Mouse (Mus musculus) MEL (cell line): ENCODE measurements around the gene Tead3. TPM values are rescaled to one million over a fixed set of nuclear protein-coding genes. Genes with fewer than 3 reads are reported as not detected.

Source experiments
- DNase-seq: peaks from one replicate; pipeline ENCODE4 v3.0.0; 2011; ENCODE audit warnings: low read depth, low spot score
- H3K27ac ChIP-seq: 2 replicates; pipeline ENCODE4 v1.5.1; 2012; ENCODE audit warnings: low read depth, mild to moderate bottlenecking, control low read depth, low read length, moderate library complexity; ENCODE audit not compliant: control insufficient read depth
- H3K27me3 ChIP-seq, 2 experiments: fragments of 150-350 bp in 1 of 2; sonication (generic) in 1 of 2; 2 replicates each; pipeline ENCODE4 v1.6.1; 2012; ENCODE audit warnings: low read length in 2 of 2, mild to moderate bottlenecking in 2 of 2, improper control_type of control experiment in 1 of 2, moderate library complexity in 1 of 2; ENCODE audit not compliant: insufficient read depth in 2 of 2, control insufficient read depth in 1 of 2
- H3K36me3 ChIP-seq, 2 experiments: 2 replicates each; pipeline ENCODE4 v1.6.1; 2012 to 2014; ENCODE audit warnings: low read length in 2 of 2, improper control_type of control experiment in 1 of 2, inconsistent platforms in 1 of 2, mild to moderate bottlenecking in 1 of 2; ENCODE audit not compliant: insufficient read depth in 2 of 2, control insufficient read depth in 1 of 2
- H3K4me1 ChIP-seq, 2 experiments: fragments of 150-350 bp in 1 of 2; sonication (generic) in 1 of 2; 2 replicates each; pipeline ENCODE4 v1.6.1; 2012; ENCODE audit warnings: low read length in 2 of 2, improper control_type of control experiment in 1 of 2, mild to moderate bottlenecking in 1 of 2; ENCODE audit not compliant: insufficient read depth in 2 of 2, control insufficient read depth in 1 of 2
- H3K4me3 ChIP-seq, 2 experiments: fragments of 150-350 bp in 1 of 2; sonication (generic) in 1 of 2; 2 replicates each; pipeline ENCODE4 v1.5.1; 2012; ENCODE audit warnings: low read depth in 2 of 2, low read length in 2 of 2, mild to moderate bottlenecking in 2 of 2, moderate library complexity in 2 of 2, control low read depth in 1 of 2, improper control_type of control experiment in 1 of 2; ENCODE audit not compliant: control insufficient read depth in 1 of 2, insufficient read depth in 1 of 2
- H3K79me2 ChIP-seq: 2 replicates; pipeline ENCODE4 v1.6.1; 2012; ENCODE audit warnings: mild to moderate bottlenecking, low read length, moderate library complexity; ENCODE audit not compliant: control insufficient read depth, poor library complexity, insufficient read depth
- H3K9ac ChIP-seq: 2 replicates; pipeline ENCODE4 v1.6.1; 2012; ENCODE audit warnings: low read depth, mild to moderate bottlenecking, control low read depth, low read length, moderate library complexity; ENCODE audit not compliant: control insufficient read depth, poor library complexity, severe bottlenecking
- H3K9me3 ChIP-seq: fragments of 150-350 bp; sonication (generic); replicated peaks from 2 replicates; pipeline ENCODE4 v1.6.1; 2012; ENCODE audit warnings: mild to moderate bottlenecking, low read length, improper control_type of control experiment, moderate library complexity; ENCODE audit not compliant: insufficient read depth
- CHD2 ChIP-seq: IDR thresholded peaks from 2 replicates; pipeline ENCODE4 v1.6.1; 2011; ENCODE audit warnings: low read length, improper control_type of control experiment
- E2F4 ChIP-seq: IDR thresholded peaks from 2 replicates; pipeline ENCODE4 v1.6.1; 2011; ENCODE audit warnings: low read depth, low read length, improper control_type of control experiment, borderline replicate concordance
- ELF1 ChIP-seq: IDR thresholded peaks from 2 replicates; pipeline ENCODE4 v1.6.1; 2014; ENCODE audit warnings: low read depth, mild to moderate bottlenecking, inconsistent platforms, low read length, improper control_type of control experiment, moderate library complexity
- ETS1 ChIP-seq: IDR thresholded peaks from 2 replicates; pipeline ENCODE4 v1.6.1; 2012; ENCODE audit warnings: low read depth, mild to moderate bottlenecking, inconsistent platforms, low read length, improper control_type of control experiment, moderate library complexity
- GABPA ChIP-seq: IDR thresholded peaks from 2 replicates; pipeline ENCODE4 v1.6.1; 2012; ENCODE audit warnings: low read depth, mild to moderate bottlenecking, inconsistent platforms, low read length, improper control_type of control experiment, moderate library complexity
- HCFC1 ChIP-seq: IDR thresholded peaks from 2 replicates; pipeline ENCODE4 v1.6.1; 2012; ENCODE audit warnings: low read depth, mild to moderate bottlenecking, inconsistent platforms, low read length, improper control_type of control experiment, moderate library complexity
- MAX ChIP-seq: IDR thresholded peaks from 2 replicates; pipeline ENCODE4 v1.6.1; 2011; ENCODE audit warnings: low read length, improper control_type of control experiment
- MAZ ChIP-seq: IDR thresholded peaks from 2 replicates; pipeline ENCODE4 v1.6.1; 2012; ENCODE audit warnings: low read depth, mild to moderate bottlenecking, inconsistent platforms, low read length, improper control_type of control experiment
- MXI1 ChIP-seq: IDR thresholded peaks from 2 replicates; pipeline ENCODE4 v1.6.1; 2011; ENCODE audit warnings: mild to moderate bottlenecking, low read depth, low read length, improper control_type of control experiment
- NRF1 ChIP-seq: IDR thresholded peaks from 2 replicates; pipeline ENCODE4 v1.6.1; 2014; ENCODE audit warnings: low read depth, mild to moderate bottlenecking, inconsistent platforms, low read length, improper control_type of control experiment, moderate library complexity; ENCODE audit not compliant: poor library complexity, insufficient read depth, severe bottlenecking
- POLR2A ChIP-seq, 2 experiments: IDR thresholded peaks; 2 replicates each; pipeline ENCODE4 v1.6.1; 2011 to 2012; ENCODE audit warnings: low read length in 2 of 2, mild to moderate bottlenecking in 2 of 2, control low read depth in 1 of 2, improper control_type of control experiment in 1 of 2, low read depth in 1 of 2, moderate library complexity in 1 of 2; ENCODE audit not compliant: control insufficient read depth in 1 of 2, insufficient read depth in 1 of 2, poor library complexity in 1 of 2
- POLR2AphosphoS5 ChIP-seq: IDR thresholded peaks from 2 replicates; pipeline ENCODE4 v1.6.1; 2012; ENCODE audit warnings: low read depth, borderline replicate concordance, mild to moderate bottlenecking, inconsistent platforms, low read length, moderate library complexity, mixed read lengths
- RAD21 ChIP-seq: IDR thresholded peaks from 2 replicates; pipeline ENCODE4 v1.6.1; 2011; ENCODE audit warnings: mild to moderate bottlenecking, low read depth, low read length, improper control_type of control experiment
- RCOR1 ChIP-seq: IDR thresholded peaks from 2 replicates; pipeline ENCODE4 v1.6.1; 2012; ENCODE audit warnings: low read depth, mild to moderate bottlenecking, inconsistent platforms, low read length, improper control_type of control experiment
- ZMIZ1 ChIP-seq: IDR thresholded peaks from 2 replicates; pipeline ENCODE4 v1.6.1; 2012; ENCODE audit warnings: low read depth, mild to moderate bottlenecking, inconsistent platforms, low read length, improper control_type of control experiment, moderate library complexity
- polyA plus RNA-seq, 2 experiments: library from polyadenylated mRNA; stranded (reverse) in 1 of 2; unstranded in 1 of 2; fragments of >175 nt in 1 of 2; fragments of >200 nt in 1 of 2; gene quantifications; 2 replicates each; pipeline versions ENCODE4 v1.2.1 to v1.2.4; 2012; ENCODE audit warnings: low replicate concordance in 2 of 2, low read depth in 1 of 2; ENCODE audit not compliant: insufficient read length in 2 of 2, insufficient read depth in 1 of 2, missing spikeins in 1 of 2
- total RNA-seq: library from RNA; depleted of rRNA; stranded (reverse); fragments of 300-350 nt; gene quantifications from 2 replicates; pipeline ENCODE4 v1.2.3, GENCODE M21; 2012

The Tead3 gene
- total and polyA plus RNA-seq, 3 experiments, result 0.73 to 4.1 TPM; not detected in 1

DNA sequence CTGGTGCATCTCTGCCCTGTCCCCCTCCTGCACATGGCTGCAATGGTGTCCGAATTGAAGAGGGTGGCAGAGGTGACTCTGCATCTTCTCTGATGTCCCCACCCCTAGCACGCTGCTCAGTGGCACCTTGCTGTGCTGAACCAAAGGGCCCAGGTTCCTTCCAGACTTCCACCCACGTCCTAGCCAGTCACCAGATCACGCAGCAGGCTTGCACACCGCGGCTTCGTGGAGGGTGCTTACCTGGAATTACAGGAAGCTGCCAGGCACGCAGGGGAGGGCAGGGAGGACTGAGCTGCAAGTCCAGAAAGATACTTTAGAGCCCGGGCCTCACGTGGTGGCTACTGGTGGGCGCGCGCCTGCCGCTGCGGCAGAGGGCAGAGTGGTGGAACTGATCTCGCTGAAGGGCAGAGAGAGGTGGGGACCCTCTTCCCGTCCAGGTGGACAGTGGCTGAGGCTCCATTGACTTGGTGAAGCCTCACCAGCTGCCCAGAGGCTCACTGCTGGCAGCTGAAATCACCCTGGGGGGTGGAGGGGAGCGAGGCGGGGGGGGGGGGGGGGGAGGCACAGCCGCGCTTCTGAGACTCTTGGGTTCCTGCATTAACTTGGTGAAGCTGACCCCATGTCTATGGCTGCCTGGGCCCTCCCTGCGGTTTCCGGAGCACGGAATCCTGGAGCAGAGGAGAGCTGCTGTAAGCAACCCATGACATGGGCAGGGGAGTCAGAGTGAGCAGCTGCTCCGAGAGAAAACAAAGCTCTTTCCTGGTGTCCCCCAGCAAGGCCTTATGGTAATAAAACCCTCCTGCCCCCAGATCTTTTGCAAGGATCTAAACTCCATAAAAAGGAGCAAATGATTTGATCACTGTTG lies 41.2 kb upstream of the Tead3 start:
- no peak for DNase-seq
- no peak overlapping the region for H3K9ac ChIP-seq
- no peak overlapping the region for H3K27ac ChIP-seq
- no peak overlapping the region for H3K4me3 ChIP-seq
- no peaks in the 10 kb centered on the region for H3K9me3 ChIP-seq
- no peaks in the 10 kb centered on the region for H3K36me3 ChIP-seq
- peaks cover 0 to 9% of the 10 kb centered on the region in 2 experiments; a peak in 2 of 4 replicates for H3K4me1 ChIP-seq
- no peaks in the 10 kb centered on the region for H3K27me3 ChIP-seq
- TF ChIP-seq ELF1, result no peak
- no peak for TF ChIP-seq RCOR1
- no peak for TF ChIP-seq RAD21
- no peak for TF ChIP-seq NRF1
- TF ChIP-seq GABPA, result no peak
- TF ChIP-seq POLR2AphosphoS5, result no peak
- no peak for TF ChIP-seq HCFC1
- TF ChIP-seq MAZ, result no peak
- TF ChIP-seq E2F4, result no peak
- no peak for TF ChIP-seq CHD2
- no peak for TF ChIP-seq POLR2A (IDR thresholded peaks at IDR 0.05; ENCODE audit: control insufficient read depth in 1 of 2, insufficient read depth in 1 of 2, low read depth in 1 of 2, low read length in 2 of 2, poor library complexity in 1 of 2)
- TF ChIP-seq MXI1, result no peak
- TF ChIP-seq ZMIZ1, result no peak
- H3K79me2 ChIP-seq, result no peaks in the 10 kb centered on the region

DNA sequence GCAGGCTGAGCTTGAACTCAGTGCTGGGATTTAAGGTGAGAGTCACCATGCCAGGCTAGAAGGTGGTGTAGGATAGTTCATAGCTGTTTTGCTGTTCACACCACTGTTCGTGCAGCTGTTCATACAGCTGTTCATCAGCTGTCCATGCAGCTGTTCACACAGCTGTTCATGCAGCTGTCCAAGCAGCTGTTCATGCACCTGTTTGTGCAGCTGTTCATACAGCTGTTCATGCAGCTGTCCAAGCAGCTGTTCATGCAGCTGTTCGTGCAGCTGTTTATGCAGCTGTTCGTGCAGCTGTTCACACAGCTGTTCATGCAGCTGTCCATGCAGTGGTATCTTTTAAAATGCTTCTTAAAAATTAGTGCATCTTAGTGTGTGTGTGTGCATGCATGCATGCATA lies 37.9 kb upstream of the Tead3 start:
- Histone ChIP-seq H3K4me3 (no peak overlapping the region), H3K36me3 (no peaks in the 10 kb centered on the region), H3K27ac (no peak overlapping the region), H3K27me3 (no peaks in the 10 kb centered on the region), H3K9ac (no peak overlapping the region), H3K79me2 (no peaks in the 10 kb centered on the region), H3K9me3 (no peaks in the 10 kb centered on the region), H3K4me1 (no peaks in the 10 kb centered on the region)
- no peak for TF ChIP-seq MAX
- TF ChIP-seq ETS1, result peak; percentile 22; the same call in 1 of the 2 replicates
- no peak for DNase-seq
